Mouse (Mus musculus): ENCODE measurements around the gene Gm973.
A peak's percentile ranks its signal among the peaks of the same experiment; 100 is the strongest.

Gm973 gene

DNA sequence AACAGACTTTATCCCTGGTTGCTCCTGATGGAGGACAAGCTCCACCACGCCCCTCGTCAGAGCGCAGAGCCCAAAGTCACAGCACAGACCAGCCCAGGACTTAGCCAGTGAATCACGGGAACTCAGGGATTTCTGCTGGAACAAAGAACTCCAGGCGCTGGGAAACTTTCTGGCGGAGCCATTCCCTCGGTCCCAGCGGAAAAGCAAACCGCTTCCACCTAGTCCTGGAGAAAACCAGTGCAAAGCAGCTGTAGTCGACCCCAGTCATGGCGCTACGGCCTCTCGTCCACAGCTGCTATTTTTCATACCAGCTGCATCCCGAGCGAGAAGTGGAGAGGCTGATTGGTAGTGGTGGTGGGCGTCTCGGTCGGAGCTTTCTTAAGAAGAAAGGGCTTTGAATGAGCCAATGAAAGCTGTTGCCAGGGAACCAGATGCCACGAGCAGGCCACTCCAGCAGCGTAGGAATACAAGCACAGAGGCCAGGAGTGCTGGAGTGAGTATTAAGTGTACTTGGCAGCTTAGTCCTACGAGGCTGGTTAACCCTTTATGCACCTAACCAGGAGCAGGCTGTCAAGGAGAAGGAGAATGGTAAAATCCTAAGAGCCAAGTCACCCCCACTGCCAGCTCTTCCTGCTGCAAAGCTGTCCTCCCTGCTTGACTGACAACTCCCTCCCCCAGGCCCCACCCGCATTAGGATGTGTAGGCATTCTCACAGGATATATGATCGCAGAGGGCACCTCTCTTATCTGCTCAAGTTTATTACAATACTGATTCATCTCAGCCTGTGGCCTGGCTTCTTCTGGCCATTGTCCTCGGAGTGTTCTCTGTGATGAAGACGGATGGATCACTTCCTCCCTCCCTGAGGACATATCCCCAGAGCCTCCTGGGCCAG is at the start of gene Gm973:
TSS of gene Gm973 (plus strand) at position 239 of the 892 bp plus-strand sequence.
- DNase-seq (ENCODE audit: low read depth, low spot score), result peak; percentile 34

DNA sequence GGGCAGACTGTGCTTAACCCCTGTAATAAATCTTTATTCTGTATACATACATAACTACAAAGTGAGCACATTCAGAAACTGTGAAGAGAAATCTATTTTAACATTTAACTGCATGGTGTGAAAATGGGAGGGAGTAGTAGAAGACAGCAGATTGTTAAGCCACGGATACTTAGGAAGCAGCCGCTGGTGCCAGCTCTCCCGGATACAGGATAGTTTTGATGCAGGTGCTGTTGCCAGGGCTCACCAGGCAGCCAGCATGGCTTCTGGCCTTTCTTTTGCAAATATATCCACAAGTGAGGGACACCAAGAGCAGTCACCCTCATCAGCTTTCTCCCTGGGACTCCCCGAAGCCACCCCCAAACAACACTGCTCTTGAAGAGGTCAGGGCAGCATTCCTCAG is 46.9 kb upstream of the Gm973 start:
- DNase-seq (ENCODE audit: low read depth, low spot score), result no peak

DNA sequence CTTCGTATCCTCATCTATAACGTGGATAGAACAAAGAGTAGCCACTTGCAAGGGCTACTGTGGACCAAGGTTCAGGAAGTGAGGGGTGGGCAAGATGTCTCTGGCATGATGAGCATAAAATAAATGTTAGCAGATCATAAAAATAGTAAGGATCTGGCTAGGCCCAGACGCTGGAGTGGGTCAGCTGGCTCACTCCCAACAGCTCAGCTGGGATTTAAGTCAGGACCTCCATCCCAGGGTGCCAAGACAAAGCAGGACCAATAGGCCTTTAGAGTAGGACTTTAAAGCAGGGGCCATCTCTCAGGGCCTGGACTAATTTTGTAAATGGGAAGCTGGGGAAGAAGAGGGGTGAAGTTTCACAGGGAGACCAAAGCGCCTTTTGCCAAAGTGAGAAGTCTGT is 45.3 kb upstream of the Gm973 start:
- no peak for DNase-seq (ENCODE audit: low read depth, low spot score)

DNA sequence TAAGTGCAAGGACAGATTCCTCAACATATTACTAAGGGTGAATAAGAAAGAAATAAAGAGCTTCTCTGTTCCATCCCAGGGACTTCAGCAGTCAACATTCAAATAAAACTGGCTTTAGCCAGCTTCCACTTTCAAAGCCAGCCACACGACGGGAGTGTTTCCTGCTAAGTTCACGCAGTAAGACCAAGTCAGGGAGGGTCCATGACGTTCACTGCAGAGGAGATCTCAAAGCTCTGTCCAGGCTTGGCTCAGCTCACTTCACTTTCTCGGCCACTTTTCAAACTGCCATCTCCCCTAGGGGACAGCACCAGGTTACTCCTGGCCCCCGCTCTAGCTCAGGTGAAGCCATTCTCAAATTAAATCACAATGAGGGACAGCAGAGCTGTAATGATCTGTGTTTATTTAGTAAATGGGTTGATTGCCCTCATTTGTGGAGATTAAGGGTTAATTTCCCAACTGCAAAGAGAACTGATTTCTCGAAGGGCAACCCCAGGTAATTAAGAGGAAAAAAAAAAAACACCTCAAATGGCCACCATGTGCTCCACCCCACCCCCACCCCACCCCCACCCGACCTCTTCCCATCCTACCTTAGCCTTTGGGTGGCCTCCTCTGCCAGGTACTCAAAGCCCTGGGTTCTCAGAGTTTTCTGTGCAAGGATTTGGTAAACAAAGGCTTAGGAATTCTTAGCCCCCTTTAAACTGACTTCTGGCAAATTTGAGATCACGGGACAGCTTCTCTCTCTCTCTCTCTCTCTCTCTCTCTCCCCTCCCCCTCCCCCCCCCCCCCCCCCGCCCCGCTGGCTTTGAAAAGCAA is 43.5 kb upstream of the Gm973 start:
- DNase-seq (ENCODE audit: low read depth, low spot score), result no peak

DNA sequence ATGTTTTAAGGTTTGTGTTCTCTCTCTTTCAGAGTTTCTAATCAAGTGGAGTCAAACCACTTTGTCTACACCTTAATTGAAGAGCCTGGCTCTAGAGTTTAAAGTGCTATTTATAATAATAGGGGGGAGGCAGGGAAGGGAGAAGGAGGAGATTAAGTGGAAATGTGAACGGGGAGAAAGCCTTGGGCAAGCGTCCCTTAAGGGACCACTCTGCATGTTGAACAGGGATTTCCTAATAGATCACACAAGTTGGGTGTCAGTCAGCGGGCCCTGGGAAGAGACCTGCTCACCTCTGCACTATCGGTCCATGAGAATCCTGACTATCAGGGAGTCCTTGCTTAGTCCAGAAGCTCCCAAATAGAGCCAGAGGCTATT is 42.9 kb upstream of the Gm973 start:
- no peak for DNase-seq (ENCODE audit: low read depth, low spot score)

DNA sequence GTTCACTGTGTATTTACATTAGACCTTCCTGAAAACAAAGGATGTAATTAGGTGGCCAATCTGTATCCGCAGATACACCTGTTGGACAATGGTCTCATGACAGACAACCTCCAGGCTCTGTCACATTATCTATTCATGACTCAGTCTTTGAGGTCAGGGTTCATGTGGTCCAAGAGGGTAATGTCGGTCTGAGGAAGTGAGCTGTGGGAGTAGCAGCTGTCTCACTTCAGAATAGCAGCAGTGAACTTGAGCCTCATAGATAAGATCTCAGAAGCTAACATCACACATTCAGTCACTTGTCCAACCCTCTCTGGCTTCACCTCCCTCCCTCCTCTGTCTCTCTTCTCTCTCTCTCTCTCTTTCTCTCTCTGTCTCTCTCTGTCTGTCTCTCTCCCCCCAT is 40.4 kb upstream of the Gm973 start:
- no peak for DNase-seq (ENCODE audit: low read depth, low spot score)

DNA sequence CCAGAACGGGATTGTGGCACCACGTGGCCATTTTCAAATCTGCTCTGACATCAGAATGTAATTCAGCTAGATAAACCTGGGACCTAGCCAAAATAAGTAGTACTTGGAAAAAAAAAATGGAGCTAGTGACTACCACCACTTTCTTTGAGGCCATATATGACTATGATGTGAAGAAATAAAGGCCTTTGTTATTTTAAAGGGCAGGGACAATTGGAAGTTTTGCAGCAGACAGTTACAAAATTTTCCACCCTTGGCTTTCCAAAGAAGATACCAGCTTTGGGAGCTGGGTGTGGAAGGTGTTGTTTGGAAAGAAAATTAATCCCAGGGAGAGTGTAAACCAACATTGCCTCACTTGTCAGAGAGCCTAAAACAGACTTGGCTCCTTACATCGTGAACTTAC is 37.2 kb upstream of the Gm973 start:
- no peak for DNase-seq (ENCODE audit: low read depth, low spot score)

DNA sequence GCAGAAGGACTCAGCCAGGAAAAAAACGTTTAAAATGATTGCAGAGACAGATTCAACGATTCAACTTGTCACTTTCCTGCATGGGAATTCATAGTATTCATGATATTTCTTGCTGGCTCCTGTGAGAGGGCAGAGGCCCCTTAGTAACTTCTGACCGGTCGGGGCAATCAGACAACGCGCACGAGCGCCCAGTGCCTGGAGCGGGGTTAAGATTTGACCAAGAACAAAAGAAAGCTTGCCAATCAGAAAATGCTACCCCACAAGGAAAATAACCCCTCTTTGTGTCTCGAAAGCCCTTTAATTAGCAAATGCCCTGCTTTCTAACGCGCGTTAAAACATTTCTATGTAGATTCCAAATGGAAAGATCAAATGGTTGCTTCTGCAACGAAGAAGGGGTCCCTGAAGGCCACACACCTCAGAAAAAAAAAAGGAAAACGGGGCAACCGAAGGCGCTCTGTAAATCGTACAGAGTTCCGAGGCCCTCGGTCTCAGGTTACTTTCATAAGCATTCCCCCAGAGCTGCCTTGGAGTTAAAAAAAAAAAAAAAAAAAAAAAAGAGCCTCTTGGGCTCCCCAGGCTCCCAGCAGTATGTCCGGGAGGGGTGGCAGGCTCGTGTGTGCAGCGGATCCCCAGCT is 35.1 kb upstream of the Gm973 start:
- DNase-seq (ENCODE audit: low read depth, low spot score), result no peak

DNA sequence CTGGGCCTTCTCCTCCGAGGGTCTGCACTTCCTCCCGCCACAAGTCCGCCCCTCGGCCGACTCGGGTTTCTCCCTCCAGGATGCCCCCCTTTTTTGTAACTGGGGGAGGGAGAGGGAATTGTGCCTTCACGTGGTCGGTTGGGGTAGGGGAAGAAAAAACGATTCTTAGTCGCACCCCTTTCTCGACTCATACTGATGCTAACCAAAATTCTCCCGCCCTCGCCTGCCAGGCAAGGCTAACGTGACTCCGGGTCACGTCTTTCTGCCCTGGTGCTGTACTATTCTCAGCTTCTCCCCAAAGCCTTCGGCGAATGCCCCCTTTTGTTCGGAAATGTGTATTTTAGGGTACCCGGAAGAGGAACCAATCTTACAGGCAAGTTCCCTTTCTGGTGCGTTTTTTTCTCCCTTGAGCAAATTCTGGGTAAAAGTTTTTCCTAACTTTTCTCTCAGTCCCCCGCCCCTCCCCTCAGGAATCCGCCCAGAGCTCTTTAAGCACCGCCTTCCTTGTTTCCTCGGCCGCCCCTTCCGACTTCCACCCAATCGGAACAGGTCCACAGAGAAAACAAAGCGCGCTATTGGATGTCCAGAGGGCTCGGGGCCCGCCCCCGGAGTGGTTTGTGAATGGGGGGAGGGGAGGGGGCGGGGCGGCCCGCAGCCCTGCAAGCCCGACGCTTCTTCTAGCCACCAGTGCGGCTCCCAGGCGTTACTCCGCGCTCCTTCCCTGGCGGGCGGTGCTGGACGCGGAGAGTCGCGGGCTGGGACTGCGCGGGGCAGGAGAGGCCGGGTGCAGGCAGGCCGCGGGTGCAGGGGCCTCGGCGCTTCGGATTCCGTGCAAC is 34.4 kb upstream of the Gm973 start:
- DNase-seq (ENCODE audit: low read depth, low spot score), result peak; percentile 89

DNA sequence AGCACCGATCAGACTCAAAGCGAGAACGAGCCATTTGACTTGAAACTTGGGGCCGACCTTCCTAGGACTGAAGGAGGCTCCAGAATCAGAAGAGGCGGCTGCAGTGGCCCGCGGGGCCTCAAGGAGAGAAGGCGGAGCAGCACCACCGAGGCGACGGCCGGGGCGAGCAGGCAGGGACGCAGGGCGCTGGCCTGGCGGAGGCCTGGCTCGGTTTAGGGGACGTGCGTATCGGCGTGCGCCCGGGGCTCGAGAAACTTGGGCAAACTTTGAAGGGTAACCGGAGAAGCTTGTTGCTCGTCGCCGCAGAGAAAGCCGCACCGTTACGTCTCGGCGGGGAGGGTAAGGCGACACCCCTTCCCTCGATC is 33.8 kb upstream of the Gm973 start, which contains the start of gene Fzd7:
TSS of gene Fzd7 (plus strand) at position 94 of the 365 bp plus-strand sequence.
- DNase-seq (ENCODE audit: low read depth, low spot score), result no peak

DNA sequence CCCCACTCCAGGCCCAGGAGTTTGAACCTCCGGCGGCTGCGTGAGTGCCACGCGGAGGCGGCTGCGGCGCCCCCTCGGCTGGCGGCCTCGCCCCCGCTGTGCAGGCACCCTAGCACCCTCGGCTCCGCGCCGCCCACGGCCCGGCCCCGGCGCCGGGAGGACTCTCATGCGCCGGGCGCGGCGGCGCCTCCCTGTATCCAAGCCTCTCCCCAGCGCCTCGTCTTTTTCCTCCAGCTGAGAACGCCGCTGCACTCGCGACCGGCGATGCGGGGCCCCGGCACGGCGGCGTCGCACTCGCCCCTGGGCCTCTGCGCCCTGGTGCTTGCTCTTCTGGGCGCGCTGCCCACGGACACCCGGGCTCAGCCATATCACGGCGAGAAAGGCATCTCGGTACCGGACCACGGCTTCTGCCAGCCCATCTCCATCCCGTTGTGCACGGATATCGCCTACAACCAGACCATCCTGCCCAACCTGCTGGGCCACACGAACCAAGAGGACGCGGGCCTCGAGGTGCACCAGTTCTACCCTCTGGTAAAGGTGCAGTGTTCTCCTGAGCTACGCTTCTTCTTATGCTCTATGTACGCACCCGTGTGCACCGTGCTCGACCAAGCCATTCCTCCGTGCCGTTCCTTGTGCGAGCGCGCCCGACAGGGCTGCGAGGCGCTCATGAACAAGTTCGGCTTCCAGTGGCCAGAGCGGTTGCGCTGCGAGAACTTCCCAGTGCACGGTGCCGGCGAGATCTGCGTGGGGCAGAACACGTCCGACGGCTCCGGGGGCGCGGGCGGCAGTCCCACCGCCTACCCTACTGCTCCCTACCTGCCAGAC is 33.2 kb upstream of the Gm973 start:
- no peak for DNase-seq (ENCODE audit: low read depth, low spot score)

DNA sequence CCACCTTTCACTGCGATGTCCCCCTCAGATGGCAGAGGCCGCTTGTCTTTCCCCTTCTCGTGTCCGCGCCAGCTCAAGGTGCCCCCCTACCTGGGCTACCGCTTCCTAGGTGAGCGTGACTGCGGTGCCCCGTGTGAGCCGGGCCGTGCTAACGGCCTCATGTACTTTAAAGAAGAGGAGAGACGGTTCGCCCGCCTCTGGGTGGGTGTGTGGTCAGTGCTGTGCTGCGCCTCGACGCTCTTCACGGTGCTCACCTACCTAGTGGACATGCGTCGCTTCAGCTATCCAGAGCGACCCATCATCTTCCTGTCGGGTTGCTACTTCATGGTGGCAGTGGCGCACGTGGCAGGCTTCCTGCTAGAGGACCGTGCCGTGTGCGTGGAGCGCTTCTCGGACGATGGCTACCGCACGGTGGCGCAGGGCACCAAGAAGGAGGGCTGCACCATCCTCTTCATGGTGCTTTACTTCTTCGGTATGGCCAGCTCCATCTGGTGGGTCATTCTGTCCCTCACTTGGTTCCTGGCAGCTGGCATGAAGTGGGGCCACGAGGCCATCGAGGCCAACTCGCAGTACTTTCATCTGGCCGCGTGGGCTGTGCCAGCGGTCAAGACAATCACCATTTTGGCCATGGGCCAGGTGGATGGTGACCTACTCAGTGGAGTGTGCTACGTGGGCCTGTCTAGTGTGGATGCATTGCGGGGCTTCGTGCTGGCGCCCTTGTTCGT is 32.4 kb upstream of the Gm973 start:
- no peak for DNase-seq (ENCODE audit: low read depth, low spot score)

DNA sequence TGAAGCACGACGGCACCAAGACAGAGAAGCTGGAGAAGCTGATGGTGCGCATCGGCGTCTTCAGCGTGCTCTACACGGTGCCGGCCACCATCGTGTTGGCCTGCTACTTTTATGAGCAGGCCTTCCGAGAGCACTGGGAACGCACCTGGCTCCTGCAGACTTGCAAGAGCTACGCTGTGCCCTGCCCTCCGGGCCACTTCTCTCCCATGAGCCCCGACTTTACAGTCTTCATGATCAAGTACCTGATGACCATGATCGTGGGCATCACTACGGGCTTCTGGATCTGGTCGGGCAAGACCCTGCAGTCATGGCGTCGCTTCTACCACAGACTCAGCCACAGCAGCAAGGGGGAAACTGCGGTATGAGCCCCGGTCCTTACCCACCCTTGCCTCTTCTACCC is 31.8 kb upstream of the Gm973 start:
- DNase-seq (ENCODE audit: low read depth, low spot score), result no peak

DNA sequence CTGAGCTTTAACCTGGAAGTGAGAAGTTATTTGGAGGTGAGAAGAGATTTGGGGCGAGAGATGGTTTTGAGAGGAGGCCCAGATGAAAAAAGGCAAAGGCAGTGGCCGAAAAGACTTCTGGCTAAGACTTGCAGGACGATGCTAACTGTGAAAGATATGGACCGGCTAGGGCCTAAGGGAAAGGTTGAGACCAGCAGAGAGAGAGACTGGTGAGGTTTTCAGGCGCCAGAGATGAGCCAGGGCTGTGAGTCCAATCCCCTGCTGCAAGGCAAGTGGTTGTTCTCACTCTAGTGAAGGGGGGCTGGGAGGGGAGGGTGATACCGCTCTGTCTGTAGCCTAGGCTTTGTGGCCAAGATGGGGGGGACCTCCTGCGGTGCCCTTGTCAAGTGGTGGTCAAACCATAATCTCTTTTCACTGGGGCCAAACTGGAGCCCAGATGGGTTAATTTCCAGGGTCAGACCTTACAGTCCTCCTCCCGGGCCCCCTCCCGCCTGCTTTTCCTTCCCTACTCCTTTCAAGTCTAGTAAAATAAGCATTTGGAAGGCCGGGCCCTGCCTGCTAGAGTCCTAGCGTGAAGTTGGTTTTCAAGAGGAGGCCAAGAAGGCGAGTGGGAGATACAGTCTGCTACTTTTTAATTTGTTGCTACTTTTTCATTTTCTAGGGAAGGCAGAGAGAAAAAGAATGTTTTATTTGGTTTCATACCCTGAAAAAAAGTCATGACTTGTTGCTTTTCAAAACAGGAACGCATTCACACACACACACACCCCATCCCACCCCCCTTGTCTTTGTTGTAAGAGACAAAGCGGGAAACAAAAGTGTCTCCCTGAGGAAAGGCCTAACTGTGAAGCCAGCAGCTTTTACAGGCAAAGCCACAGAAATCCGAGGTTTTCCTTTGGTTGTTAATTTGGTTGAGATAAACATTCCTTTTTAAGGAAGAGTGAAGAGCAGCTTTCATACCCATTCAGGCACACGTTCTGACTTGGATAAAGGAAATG is 31.0 kb upstream of the Gm973 start:
- no peak for DNase-seq (ENCODE audit: low read depth, low spot score)

DNA sequence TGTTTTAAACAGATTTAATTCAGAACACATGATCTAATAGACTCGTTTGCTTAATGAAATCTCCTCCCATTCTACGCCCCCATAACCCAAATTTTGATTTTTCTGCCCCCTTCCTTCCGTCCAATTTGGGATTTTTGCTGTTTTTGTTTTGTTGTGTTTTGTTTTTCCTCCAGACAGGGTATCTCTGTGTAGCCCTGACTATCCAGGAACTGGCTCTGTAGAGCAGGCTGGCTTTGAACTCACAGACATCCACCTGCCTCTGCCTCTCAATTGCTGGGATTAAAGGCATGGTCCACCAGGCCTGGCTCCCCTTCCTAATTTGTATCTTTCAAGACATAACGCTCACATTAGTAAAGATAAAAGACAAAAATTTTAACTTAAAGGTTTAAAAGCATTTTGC is 30.3 kb upstream of the Gm973 start:
- no peak for DNase-seq (ENCODE audit: low read depth, low spot score)

DNA sequence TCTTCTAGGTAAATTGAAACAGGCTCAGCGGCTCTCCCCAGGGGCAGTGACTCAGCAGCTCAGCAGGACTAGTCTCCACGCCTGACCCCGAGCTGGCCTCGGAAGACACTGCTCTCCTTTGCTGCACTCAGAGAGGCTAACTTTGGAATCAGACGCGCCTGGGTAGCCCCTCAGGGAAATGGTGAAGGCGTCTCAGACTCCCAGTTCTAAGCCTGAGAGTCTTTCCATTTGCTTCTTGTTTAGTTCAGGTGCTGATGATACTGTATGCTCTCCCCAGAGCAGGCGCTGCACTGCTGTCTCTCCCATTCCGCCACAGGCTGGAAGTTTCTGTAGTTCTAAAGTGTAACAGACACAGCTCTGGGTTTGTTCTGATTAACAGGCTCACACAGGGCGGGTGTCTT is 28.4 kb upstream of the Gm973 start:
- no peak for DNase-seq (ENCODE audit: low read depth, low spot score)

DNA sequence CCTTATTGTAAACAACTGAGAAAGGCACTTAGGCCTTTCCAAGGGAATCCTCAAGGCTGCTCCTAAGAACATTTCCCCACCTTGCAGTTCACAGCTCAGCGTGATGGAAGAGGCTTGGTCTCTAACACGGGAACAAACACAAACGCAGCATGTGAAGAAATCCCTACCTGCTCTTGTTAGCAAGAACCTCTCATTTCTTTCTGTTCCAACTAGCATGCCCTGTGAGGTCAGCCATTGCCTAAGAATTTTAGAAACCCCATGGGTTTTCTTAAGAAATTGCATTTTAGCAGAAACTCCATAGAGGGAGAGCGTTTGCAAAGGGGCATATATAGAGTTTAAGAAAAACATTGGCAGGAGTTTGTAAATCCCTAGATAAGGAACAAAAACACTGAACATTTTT is 27.6 kb upstream of the Gm973 start:
- no peak for DNase-seq (ENCODE audit: low read depth, low spot score)

DNA sequence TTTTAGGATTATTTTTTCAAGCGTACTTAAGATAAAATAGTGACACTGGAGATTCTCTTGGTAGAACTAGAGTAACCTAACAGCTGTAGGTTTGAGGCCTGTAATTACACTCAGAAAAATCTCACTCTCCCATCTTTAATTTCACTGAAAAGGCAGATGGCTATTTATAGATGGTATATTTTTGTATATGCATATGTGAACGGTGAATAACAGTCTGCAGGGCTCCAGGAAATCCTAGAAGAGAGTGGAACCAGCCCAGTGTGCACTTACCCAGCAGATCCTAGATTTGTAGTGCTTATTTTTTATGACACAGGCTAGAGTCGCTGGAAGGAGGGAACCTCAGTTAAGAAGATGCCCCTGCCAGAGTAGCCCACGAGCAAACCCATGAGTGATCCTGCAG is 27.1 kb upstream of the Gm973 start:
- DNase-seq (ENCODE audit: low read depth, low spot score), result no peak

DNA sequence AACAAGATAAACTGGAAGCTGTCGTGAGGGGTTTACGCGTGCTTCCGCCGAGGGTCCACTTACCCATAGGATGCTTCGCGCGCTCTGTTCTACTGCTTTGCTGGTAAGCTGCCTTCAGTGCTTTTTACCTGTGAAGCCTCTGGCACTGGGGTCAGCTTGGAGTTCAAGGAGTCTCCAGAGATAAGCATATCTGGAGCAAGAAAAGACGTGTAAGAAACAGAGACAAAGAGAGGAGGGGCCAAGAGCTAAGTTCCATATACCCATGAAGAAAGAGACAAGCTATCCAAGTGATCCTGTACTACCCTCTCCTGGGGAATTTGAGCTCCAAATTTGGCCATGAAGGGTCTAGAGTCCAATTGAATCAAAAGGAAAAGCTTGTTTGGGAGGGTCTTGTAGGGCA is 24.5 kb upstream of the Gm973 start:
- no peak for DNase-seq (ENCODE audit: low read depth, low spot score)

All from WW6 (cell line).